In genomic region chr16:65379939-65380338, GRCm38 (mm10) we compare ENCODE assay signal across 14 mouse cellular contexts.
DNase-seq lines count a peak whose midpoint lies in the region.
"Had no signal": no experiment of that assay in that cellular context is flagged by ENCODE, and none has a peak within 500 bp of the region (broad histone marks: within the 10 kb centered on the region; RNA-seq: fewer than 3 reads in every experiment).

No protein-coding gene starts in this region.

- DNase-seq in embryo, embryonic 11 days: peak; percentile 24
- DNase-seq in embryo, embryonic 9.5 days (ENCODE audit: extremely low spot score): no peak
- DNase-seq in layer of hippocampus, adult 11-12 months (ENCODE audit: low spot score): peak; percentile 3
- DNase-seq in layer of hippocampus, adult 9-10 months (ENCODE audit: low spot score): no peak
- peak; percentile 4 for DNase-seq in right cerebral cortex, postnatal 25 days
- no peak for DNase-seq in right cerebral cortex, postnatal 10 days (ENCODE audit: low spot score in 2 of 2)
- no peak for DNase-seq in heart, adult 9 months (ENCODE audit: low spot score in 2 of 2)
- DNase-seq in gastrocnemius, postnatal 36 days: no peak
- DNase-seq: cerebellum, adult 11 months; cerebellum, postnatal 25 days; gastrocnemius, postnatal 14 days; kidney, adult 9 months; midbrain, embryonic 14.5 days; thymus, postnatal 14 days had no signal

- intact Hi-C loops in gastrocnemius, postnatal 36 days (cut with DNase I): no loop called here

Comparison
In these comparisons a context has a peak if more than half of its experiments do, and no peak if none do; other contexts are left out.
1. DNase-seq: peak in embryo, embryonic 11 days (single experiment), layer of hippocampus, adult 11-12 months (single experiment) and right cerebral cortex, postnatal 25 days (single experiment); none in embryo, embryonic 9.5 days (single experiment), layer of hippocampus, adult 9-10 months (single experiment), right cerebral cortex, postnatal 10 days (0 of 2), heart, adult 9 months (0 of 2) and gastrocnemius, postnatal 36 days (0 of 2).